Comparison of ENCODE assay signal across 8 mouse cellular contexts in genomic region chr7:116040470-116041019, GRCm38 (mm10). TPM values are rescaled to one million over a fixed set of nuclear protein-coding genes. Genes with fewer than 3 reads are reported as not detected.
DNase-seq lines count a peak whose midpoint lies in the region; ATAC-seq lines count a peak whose summit lies in the region.

No protein-coding gene starts in this region.

- H3K36me3 ChIP-seq in kidney, embryonic 15.5 days = no peaks in the 10 kb centered on the region
- H3K36me3 ChIP-seq in embryonic facial prominence, embryonic 10.5 days (replicated peaks) = no peaks in the 10 kb centered on the region
- no peaks in the 10 kb centered on the region for H3K36me3 ChIP-seq in hindbrain, embryonic 15.5 days
- H3K36me3 ChIP-seq in midbrain, embryonic 14.5 days (ENCODE audit: control insufficient read depth, insufficient read depth, low read length) = no peaks in the 10 kb centered on the region

- 24% methylated on average over 15 of the region's 15 CpGs for WGBS in kidney, embryonic 15.5 days
- WGBS in embryonic facial prominence, embryonic 10.5 days = 14% methylated on average over 15 of the region's 15 CpGs
- 17% methylated on average over 15 of the region's 15 CpGs for WGBS in hindbrain, embryonic 15.5 days
- WGBS in midbrain, embryonic 14.5 days = 19% methylated on average over 15 of the region's 15 CpGs

- H3K9ac ChIP-seq in kidney, embryonic 15.5 days = peak overlapping the region; percentile 14; the same call in 1 of the 2 replicates
- no peak overlapping the region; the same call in 1 of the 2 replicates for H3K9ac ChIP-seq in hindbrain, embryonic 15.5 days
- no peak overlapping the region for H3K9ac ChIP-seq in midbrain, embryonic 14.5 days (replicated peaks; ENCODE audit: low read length)

- peaks cover 33% of the 10 kb centered on the region for H3K4me1 ChIP-seq in kidney, embryonic 15.5 days
- H3K4me1 ChIP-seq in embryonic facial prominence, embryonic 10.5 days = peaks cover 31% of the 10 kb centered on the region
- H3K4me1 ChIP-seq in hindbrain, embryonic 15.5 days (replicated peaks) = peaks cover 22% of the 10 kb centered on the region
- H3K4me1 ChIP-seq in midbrain, embryonic 14.5 days (ENCODE audit: control insufficient read depth, insufficient read depth, low read length) = peaks cover 15% of the 10 kb centered on the region

- H3K27me3 ChIP-seq in kidney, embryonic 15.5 days = peaks cover 71% of the 10 kb centered on the region
- H3K27me3 ChIP-seq in embryonic facial prominence, embryonic 10.5 days (replicated peaks; ENCODE audit: low read depth, poor library complexity, severe bottlenecking) = peaks cover 65% of the 10 kb centered on the region
- peaks cover 42% of the 10 kb centered on the region for H3K27me3 ChIP-seq in hindbrain, embryonic 15.5 days
- peaks cover 43% of the 10 kb centered on the region for H3K27me3 ChIP-seq in midbrain, embryonic 14.5 days (ENCODE audit: control insufficient read depth, insufficient read depth, low read length)

- H3K4me2 ChIP-seq in kidney, embryonic 15.5 days = peak overlapping the region; percentile 97
- H3K4me2 ChIP-seq in hindbrain, embryonic 15.5 days = peak overlapping the region; percentile 84
- peak overlapping the region; percentile 99 for H3K4me2 ChIP-seq in midbrain, embryonic 14.5 days (ENCODE audit: low read length)

- no peak for ATAC-seq in kidney, embryonic 15.5 days (replicated peaks; ENCODE audit: low FRiP score)
- ATAC-seq in hindbrain, embryonic 15.5 days (ENCODE audit: low FRiP score, low read depth) = peak; percentile 60
- no peak for ATAC-seq in midbrain, embryonic 14.5 days (ENCODE audit: low FRiP score, low TSS enrichment)

- H3K9me3 ChIP-seq in kidney, embryonic 15.5 days (replicated peaks) = no peaks in the 10 kb centered on the region
- H3K9me3 ChIP-seq in embryonic facial prominence, embryonic 10.5 days = no peaks in the 10 kb centered on the region
- no peaks in the 10 kb centered on the region for H3K9me3 ChIP-seq in hindbrain, embryonic 15.5 days
- H3K9me3 ChIP-seq in midbrain, embryonic 14.5 days (ENCODE audit: control insufficient read depth, low read length) = no peaks in the 10 kb centered on the region

- no peak for DNase-seq in kidney, adult 8-10 months
- no peak for DNase-seq in embryonic facial prominence, embryonic 10.5 days (ENCODE audit: low spot score)
- DNase-seq in midbrain, embryonic 14.5 days = no peak
- no peak for DNase-seq in cerebellum, adult 18-20 months
- DNase-seq in right cerebral cortex, postnatal 10 days (ENCODE audit: low spot score in 2 of 2) = no peak
- no peak for DNase-seq in gastrocnemius, postnatal 10 days

- H3K4me3 ChIP-seq in kidney, embryonic 15.5 days (replicated peaks) = peak overlapping the region; percentile 51
- peak overlapping the region; percentile 65 for H3K4me3 ChIP-seq in embryonic facial prominence, embryonic 10.5 days
- peak overlapping the region; percentile 51 for H3K4me3 ChIP-seq in hindbrain, embryonic 15.5 days
- peak overlapping the region; percentile 50 for H3K4me3 ChIP-seq in midbrain, embryonic 14.5 days (replicated peaks; ENCODE audit: low read depth, low read length)

- no peak overlapping the region for H3K27ac ChIP-seq in kidney, embryonic 15.5 days
- no peak overlapping the region for H3K27ac ChIP-seq in embryonic facial prominence, embryonic 10.5 days (replicated peaks)
- no peak overlapping the region for H3K27ac ChIP-seq in hindbrain, embryonic 15.5 days (replicated peaks)
- H3K27ac ChIP-seq in midbrain, embryonic 14.5 days (replicated peaks; ENCODE audit: low read depth, low read length) = no peak overlapping the region

RNA-seq across cellular contexts. Expression of gene 1110004F10Rik, which starts 1.3 kb away (rescaled TPM):
- 263 and 276 TPM in 2 replicates for polyA plus RNA-seq in kidney, embryonic 15.5 days (2015; fragmentation: Nextera tagmentation; extraction: Ambion mirVana)
- 339 and 344 TPM in 2 replicates for polyA plus RNA-seq in embryonic facial prominence, embryonic 10.5 days (2016; fragmentation: Nextera tagmentation; extraction: Ambion mirVana)
- 291 and 297 TPM in 2 replicates for polyA plus RNA-seq in hindbrain, embryonic 15.5 days (2015; fragmentation: Nextera tagmentation; extraction: Ambion mirVana)
- 342 and 379 TPM in 2 replicates for polyA plus RNA-seq in midbrain, embryonic 14.5 days (2014; fragmentation: Nextera tagmentation; extraction: Ambion mirVana)
- 10 to 100 TPM; 66.2 to 68.1 TPM for total RNA-seq in gastrocnemius, postnatal 10 days (2021)

RNA-seq across cellular contexts. Expression of gene Sox6, which starts 1.9 kb away (rescaled TPM):
- 20.2 and 23.0 TPM in 2 replicates for polyA plus RNA-seq in kidney, embryonic 15.5 days (2015; fragmentation: Nextera tagmentation; extraction: Ambion mirVana)
- 22.7 and 25.5 TPM in 2 replicates for polyA plus RNA-seq in embryonic facial prominence, embryonic 10.5 days (2016; fragmentation: Nextera tagmentation; extraction: Ambion mirVana)
- 31.7 and 34.4 TPM in 2 replicates for polyA plus RNA-seq in hindbrain, embryonic 15.5 days (2015; fragmentation: Nextera tagmentation; extraction: Ambion mirVana)
- 45.7 and 52.1 TPM in 2 replicates for polyA plus RNA-seq in midbrain, embryonic 14.5 days (2014; fragmentation: Nextera tagmentation; extraction: Ambion mirVana)
- 100 to 1,000 TPM; 110 TPM for total RNA-seq in gastrocnemius, postnatal 10 days (2021)

RNA-seq across cellular contexts. Expression of gene Gm4353, which starts 43.9 kb away (rescaled TPM):
- 0.35 and 0.79 TPM in 2 replicates for polyA plus RNA-seq in kidney, embryonic 15.5 days (2015; fragmentation: Nextera tagmentation; extraction: Ambion mirVana)
- 1.3 and 1.4 TPM in 2 replicates for polyA plus RNA-seq in embryonic facial prominence, embryonic 10.5 days (2016; fragmentation: Nextera tagmentation; extraction: Ambion mirVana)
- polyA plus RNA-seq in hindbrain, embryonic 15.5 days (2015; fragmentation: Nextera tagmentation; extraction: Ambion mirVana) = 1.0 and 1.2 TPM in 2 replicates
- polyA plus RNA-seq in midbrain, embryonic 14.5 days (2014; fragmentation: Nextera tagmentation; extraction: Ambion mirVana) = 0.45 and 1.3 TPM in 2 replicates
- total RNA-seq in gastrocnemius, postnatal 10 days (2021) = 1 to 10 TPM; 1.3 to 2.3 TPM
